Mouse (Mus musculus): ENCODE data around the gene Aldh3b2. TPM values are rescaled to one million over a fixed set of nuclear protein-coding genes. Genes with fewer than 3 reads are reported as not detected.

Gene Aldh3b2
- polyA plus RNA-seq (2012; rRNA removed): 2.6 and 3.9 TPM in 2 replicates

DNA sequence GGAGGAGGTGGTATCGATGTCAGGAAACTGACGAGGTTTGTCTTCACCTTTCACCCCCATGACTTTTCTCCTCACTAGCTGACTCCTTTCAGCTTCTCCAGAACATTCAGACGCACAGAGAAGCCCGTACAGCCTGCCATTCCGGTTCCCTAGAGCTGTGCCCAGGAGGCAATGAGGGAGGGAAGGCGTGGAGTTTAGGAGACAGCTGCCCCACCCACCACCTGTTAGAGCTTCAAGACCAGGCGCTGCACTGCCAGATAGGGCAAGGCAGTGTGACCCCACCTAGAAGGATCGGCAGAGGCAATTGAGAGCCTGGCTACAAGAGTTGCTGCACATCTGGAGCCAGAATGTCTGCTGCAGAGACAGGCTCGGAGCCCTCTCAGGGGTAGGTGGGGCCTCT is at the start of gene Aldh3b2:
Gene Aldh3b2, plus strand, starts transcription at position 100 of the 400 bp plus-strand sequence.
- WGBS: 51% methylated on average over 9 of the region's 9 CpGs
- Histone ChIP-seq H3K27ac (ENCODE audit: insufficient read depth, low read depth, low read length) (no peak within 1 kb of the TSS), H3K36me3 (ENCODE audit: control insufficient read depth, insufficient read depth, low read length) (no peaks in the 10 kb centered on the region), H3K4me1 (ENCODE audit: control insufficient read depth, insufficient read depth, low read length) (no peaks in the 10 kb centered on the region), H3K4me3 (ENCODE audit: insufficient read depth, low read depth, low read length) (no peak within 1 kb of the TSS), H3K27me3 (replicated peaks; ENCODE audit: control insufficient read depth, insufficient read depth, low read length) (no peaks in the 10 kb centered on the region)
- DNase-seq: no peak
- no peak for TF ChIP-seq CTCF (conservative IDR thresholded peaks at IDR 0.05; ENCODE audit: insufficient read depth, insufficient read length, low read depth, low read length)
- TF ChIP-seq POLR2A (IDR thresholded peaks at IDR 0.05; ENCODE audit: low read depth, low read length): no peak

DNA sequence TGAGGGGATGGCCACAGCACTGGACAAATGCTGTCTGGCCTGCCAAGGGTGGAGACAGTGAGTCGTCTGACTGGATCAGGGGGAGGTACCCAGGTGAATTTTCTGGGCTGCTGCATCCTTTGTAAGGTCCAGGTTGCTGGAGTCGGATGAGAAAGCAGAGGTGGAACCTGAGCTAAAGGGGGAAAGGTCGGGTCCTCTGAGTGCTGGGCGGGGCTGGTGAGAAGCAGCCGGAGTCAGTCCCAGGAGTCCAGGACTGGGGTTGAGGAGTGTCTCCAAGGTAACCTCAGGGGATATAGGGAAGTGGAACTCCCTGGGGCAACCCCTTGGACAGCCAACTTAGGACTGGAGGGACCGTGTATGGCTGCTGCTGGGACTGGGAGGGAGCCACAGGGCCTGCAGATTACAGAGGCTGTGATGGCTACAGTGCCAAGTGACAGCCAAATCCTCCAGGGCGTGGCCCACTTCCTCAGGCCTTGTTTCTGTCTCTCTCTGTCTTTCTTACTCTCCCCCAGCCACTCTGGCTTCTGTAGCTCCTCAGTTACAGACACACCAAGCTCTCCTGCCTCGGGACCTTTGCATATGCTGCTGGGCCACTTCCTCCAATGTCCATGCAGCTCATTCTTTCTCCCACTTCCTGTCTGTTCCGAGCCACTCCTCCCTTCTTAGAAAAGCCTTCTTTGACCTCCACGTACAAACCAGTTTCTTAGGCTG is 49.3 kb upstream of the Aldh3b2 start:
- no peak for DNase-seq
- no peak overlapping the region for H3K4me3 ChIP-seq (ENCODE audit: insufficient read depth, low read depth, low read length)
- TF ChIP-seq CTCF (conservative IDR thresholded peaks at IDR 0.05; ENCODE audit: insufficient read depth, insufficient read length, low read depth, low read length) (no peak), POLR2A (IDR thresholded peaks at IDR 0.05; ENCODE audit: low read depth, low read length) (no peak)
- H3K27ac ChIP-seq (ENCODE audit: insufficient read depth, low read depth, low read length): peak overlapping the region; percentile 49; the same call in 1 of the 2 replicates
- no peaks in the 10 kb centered on the region for H3K36me3 ChIP-seq (ENCODE audit: control insufficient read depth, insufficient read depth, low read length)
- 56% methylated on average over 10 of the region's 10 CpGs for WGBS
- no peaks in the 10 kb centered on the region for H3K27me3 ChIP-seq (replicated peaks; ENCODE audit: control insufficient read depth, insufficient read depth, low read length)
- H3K4me1 ChIP-seq (ENCODE audit: control insufficient read depth, insufficient read depth, low read length): no peaks in the 10 kb centered on the region

DNA sequence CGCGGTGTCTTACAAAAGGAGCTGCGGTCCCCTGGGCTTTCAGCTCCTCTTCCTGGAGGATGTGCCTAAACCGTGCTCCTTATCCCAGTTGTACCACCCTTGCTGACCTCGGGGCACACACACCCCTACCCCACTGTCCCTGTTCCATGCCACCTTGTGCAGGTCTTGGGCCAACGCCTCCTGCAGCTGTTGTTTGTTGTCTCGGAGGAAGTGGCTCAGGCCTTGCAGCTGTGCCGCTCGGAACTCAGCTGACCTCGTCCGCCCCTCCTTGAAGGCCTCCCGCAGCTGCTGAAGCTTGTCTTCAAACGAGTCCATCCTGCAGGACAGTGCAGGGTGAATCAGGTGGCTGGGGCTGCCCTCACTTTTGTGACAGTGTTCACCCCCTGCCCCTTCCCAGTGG is 48.5 kb upstream of the Aldh3b2 start:
- DNase-seq: peak; percentile 50
- no peaks in the 10 kb centered on the region for H3K27me3 ChIP-seq (replicated peaks; ENCODE audit: control insufficient read depth, insufficient read depth, low read length)
- H3K27ac ChIP-seq (ENCODE audit: insufficient read depth, low read depth, low read length): peak overlapping the region; percentile 49
- H3K4me1 ChIP-seq (ENCODE audit: control insufficient read depth, insufficient read depth, low read length): no peaks in the 10 kb centered on the region
- WGBS: 48% methylated on average over 13 of the region's 13 CpGs
- TF ChIP-seq POLR2A (IDR thresholded peaks at IDR 0.05; ENCODE audit: low read depth, low read length): no peak
- no peak for TF ChIP-seq CTCF (conservative IDR thresholded peaks at IDR 0.05; ENCODE audit: insufficient read depth, insufficient read length, low read depth, low read length)
- H3K4me3 ChIP-seq (ENCODE audit: insufficient read depth, low read depth, low read length): no peak overlapping the region
- no peaks in the 10 kb centered on the region for H3K36me3 ChIP-seq (ENCODE audit: control insufficient read depth, insufficient read depth, low read length)

DNA sequence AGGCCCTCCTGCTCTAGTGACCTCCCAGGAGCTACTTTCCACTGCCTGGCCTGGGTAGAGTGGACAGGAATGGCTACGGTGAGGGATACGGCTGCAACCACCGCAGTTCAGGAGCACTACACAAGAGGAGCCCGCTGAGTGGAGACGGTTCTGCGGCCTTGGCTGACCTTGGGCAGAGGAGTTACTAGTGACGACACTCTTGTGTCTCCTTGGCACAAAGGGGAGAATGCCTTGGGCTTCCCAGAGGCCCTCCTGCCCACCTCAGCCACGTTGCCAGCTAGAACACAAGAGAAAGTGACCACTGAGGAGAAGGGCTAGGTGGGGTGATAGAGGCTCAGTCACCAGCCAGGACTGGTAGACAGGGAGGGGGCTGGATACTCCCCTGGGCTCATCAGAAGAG is 47.9 kb upstream of the Aldh3b2 start:
- Histone ChIP-seq H3K4me1 (ENCODE audit: control insufficient read depth, insufficient read depth, low read length) (peaks cover 2% of the 10 kb centered on the region; the same call in 1 of the 2 replicates), H3K27me3 (replicated peaks; ENCODE audit: control insufficient read depth, insufficient read depth, low read length) (no peaks in the 10 kb centered on the region), H3K36me3 (ENCODE audit: control insufficient read depth, insufficient read depth, low read length) (no peaks in the 10 kb centered on the region), H3K27ac (ENCODE audit: insufficient read depth, low read depth, low read length) (peak overlapping the region; percentile 28; the same call in 1 of the 2 replicates), H3K4me3 (ENCODE audit: insufficient read depth, low read depth, low read length) (no peak overlapping the region)
- TF ChIP-seq CTCF (conservative IDR thresholded peaks at IDR 0.05; ENCODE audit: insufficient read depth, insufficient read length, low read depth, low read length): no peak
- WGBS: 61% methylated on average over 8 of the region's 8 CpGs
- DNase-seq: no peak

DNA sequence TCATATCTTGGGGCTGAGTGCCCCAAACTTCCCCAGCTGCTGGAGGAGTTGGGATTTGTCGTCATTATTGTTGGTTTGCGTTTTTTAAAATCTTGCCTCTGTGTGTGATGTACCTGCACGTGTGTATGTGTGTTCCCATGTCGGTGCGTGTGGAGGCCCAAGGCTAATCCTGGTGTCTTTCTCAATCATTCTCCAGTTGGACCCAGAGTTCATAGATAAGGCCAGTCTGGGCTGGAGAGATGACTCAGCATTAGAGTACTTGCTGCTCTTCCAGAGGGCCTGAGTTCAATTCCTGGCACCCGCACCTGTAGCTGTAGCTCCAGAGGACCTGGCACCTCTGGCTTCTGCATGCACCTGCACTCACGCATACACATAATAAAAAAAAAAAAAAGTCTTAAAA is 47.3 kb upstream of the Aldh3b2 start:
- H3K36me3 ChIP-seq (ENCODE audit: control insufficient read depth, insufficient read depth, low read length): no peaks in the 10 kb centered on the region
- H3K27me3 ChIP-seq (replicated peaks; ENCODE audit: control insufficient read depth, insufficient read depth, low read length): no peaks in the 10 kb centered on the region
- no peak overlapping the region for H3K4me3 ChIP-seq (ENCODE audit: insufficient read depth, low read depth, low read length)
- DNase-seq: no peak
- WGBS: 94% methylated on average over 7 of the region's 7 CpGs
- H3K4me1 ChIP-seq (ENCODE audit: control insufficient read depth, insufficient read depth, low read length): peaks cover 7% of the 10 kb centered on the region; the same call in 1 of the 2 replicates
- no peak overlapping the region for H3K27ac ChIP-seq (ENCODE audit: insufficient read depth, low read depth, low read length)
- no peak for TF ChIP-seq POLR2A (IDR thresholded peaks at IDR 0.05; ENCODE audit: low read depth, low read length)
- no peak for TF ChIP-seq CTCF (conservative IDR thresholded peaks at IDR 0.05; ENCODE audit: insufficient read depth, insufficient read length, low read depth, low read length)

DNA sequence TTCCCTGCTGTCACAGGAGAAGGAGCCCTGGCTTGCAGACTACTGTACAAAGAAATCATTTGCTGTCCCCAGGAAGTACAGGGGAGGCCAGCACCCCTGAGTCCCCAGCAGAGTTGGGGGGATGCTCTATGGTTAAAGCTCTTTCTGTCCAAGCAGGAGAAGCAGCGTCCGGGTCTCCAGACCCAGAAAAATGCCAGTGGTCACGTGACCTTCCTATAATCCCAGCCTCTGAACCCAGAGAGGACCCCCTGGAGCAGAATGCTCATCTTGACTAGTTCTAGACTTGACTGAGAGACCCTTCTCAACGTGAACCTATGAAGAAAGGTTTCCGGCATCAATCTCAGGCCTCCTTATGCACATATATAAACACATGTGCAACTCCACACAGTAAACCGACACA is 46.3 kb upstream of the Aldh3b2 start:
- Histone ChIP-seq H3K4me1 (ENCODE audit: control insufficient read depth, insufficient read depth, low read length) (peaks cover 9% of the 10 kb centered on the region; the same call in 1 of the 2 replicates), H3K4me3 (ENCODE audit: insufficient read depth, low read depth, low read length) (no peak overlapping the region), H3K36me3 (ENCODE audit: control insufficient read depth, insufficient read depth, low read length) (no peaks in the 10 kb centered on the region), H3K27me3 (replicated peaks; ENCODE audit: control insufficient read depth, insufficient read depth, low read length) (no peaks in the 10 kb centered on the region), H3K27ac (ENCODE audit: insufficient read depth, low read depth, low read length) (no peak overlapping the region)
- WGBS: 86% methylated on average over 6 of the region's 6 CpGs
- DNase-seq: no peak
- TF ChIP-seq CTCF (conservative IDR thresholded peaks at IDR 0.05; ENCODE audit: insufficient read depth, insufficient read length, low read depth, low read length) (no peak), POLR2A (IDR thresholded peaks at IDR 0.05; ENCODE audit: low read depth, low read length) (no peak)

DNA sequence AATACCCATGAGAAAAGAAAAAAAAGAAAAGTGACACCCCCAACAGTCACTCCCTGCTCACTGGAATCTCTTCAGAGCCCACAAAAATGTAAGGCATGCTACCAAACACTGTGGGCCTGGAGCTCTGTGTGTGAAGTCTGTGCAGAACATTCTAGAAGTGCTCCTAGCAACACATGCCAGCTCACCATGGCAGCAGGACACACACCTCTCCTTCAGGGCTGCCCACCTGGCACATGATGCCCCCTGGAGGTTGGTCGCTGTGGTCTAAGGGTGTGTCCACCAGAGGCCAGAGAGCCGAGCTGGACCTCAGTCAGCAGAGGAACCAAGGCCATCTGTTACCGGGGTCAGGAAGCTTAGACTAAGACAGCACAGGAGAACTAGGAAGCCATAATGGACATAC is 45.8 kb upstream of the Aldh3b2 start:
- TF ChIP-seq POLR2A (IDR thresholded peaks at IDR 0.05; ENCODE audit: low read depth, low read length) (no peak), CTCF (conservative IDR thresholded peaks at IDR 0.05; ENCODE audit: insufficient read depth, insufficient read length, low read depth, low read length) (no peak)
- H3K36me3 ChIP-seq (ENCODE audit: control insufficient read depth, insufficient read depth, low read length): no peaks in the 10 kb centered on the region
- H3K4me1 ChIP-seq (ENCODE audit: control insufficient read depth, insufficient read depth, low read length): peaks cover 9% of the 10 kb centered on the region; the same call in 1 of the 2 replicates
- WGBS: 54% methylated on average over 3 of the region's 3 CpGs
- H3K27ac ChIP-seq (ENCODE audit: insufficient read depth, low read depth, low read length): no peak overlapping the region
- no peaks in the 10 kb centered on the region for H3K27me3 ChIP-seq (replicated peaks; ENCODE audit: control insufficient read depth, insufficient read depth, low read length)
- peak; percentile 33 for DNase-seq
- H3K4me3 ChIP-seq (ENCODE audit: insufficient read depth, low read depth, low read length): no peak overlapping the region

Measured in kidney, adult 2 months (tissue).